Mouse (Mus musculus): ENCODE measurements at regions not wholly inside any gene's neighbourhood (a gene's known extent, or its start where the extent isn't known, plus 50 kb on each side); places are given as distances from the start of the nearest gene placed in this dataset.

- no peak for TF ChIP-seq GATA1 (IDR thresholded peaks at IDR 0.05; ENCODE audit: borderline replicate concordance, low read length)
- TF ChIP-seq FLI1 (IDR thresholded peaks at IDR 0.05; ENCODE audit: low read length), result no peak
These were observed 156.7 kb upstream of the Klf14 start for GRCm38 (mm10) chr6:31115566-31115965.

Measured in megakaryocyte, embryonic 14.5 days (primary cell).